Mouse (Mus musculus): Measurements from ENCODE around the gene Igf2bp3.

Gene Igf2bp3

GRCm38 (mm10) chr6:49109196-49109595 lies 105.6 kb downstream of the Igf2bp3 start:
- Histone ChIP-seq H3K27me3 (ENCODE audit: control insufficient read depth, insufficient read depth, low read length, poor library complexity, severe bottlenecking) (no peaks in the 10 kb centered on the region), H3K36me3 (ENCODE audit: control insufficient read depth, insufficient read depth, low read length, poor library complexity, severe bottlenecking) (no peaks in the 10 kb centered on the region)
- no peak for DNase-seq (ENCODE audit: low read depth, low spot score)

- H3K27me3 ChIP-seq (ENCODE audit: control insufficient read depth, insufficient read depth, low read length, poor library complexity, severe bottlenecking), result no peaks in the 10 kb centered on the region
- peak; percentile 61 for DNase-seq (ENCODE audit: low read depth, low spot score)
Observed at GRCm38 (mm10) chr6:49106746-49107500, 107.8 kb downstream of the Igf2bp3 start.

GRCm38 (mm10) chr6:49099086-49099485 lies 115.7 kb downstream of the Igf2bp3 start:
- no peak for DNase-seq (ENCODE audit: low read depth, low spot score)
- H3K36me3 ChIP-seq (ENCODE audit: control insufficient read depth, insufficient read depth, low read length, poor library complexity, severe bottlenecking), result peaks cover 3% of the 10 kb centered on the region; the same call in 1 of the 2 replicates
- no peaks in the 10 kb centered on the region for H3K27me3 ChIP-seq (ENCODE audit: control insufficient read depth, insufficient read depth, low read length, poor library complexity, severe bottlenecking)

More at GRCm38 (mm10) chr6:49106746-49107500, 107.8 kb downstream of the Igf2bp3 start:
- no peaks in the 10 kb centered on the region for H3K36me3 ChIP-seq (ENCODE audit: control insufficient read depth, insufficient read depth, low read length, poor library complexity, severe bottlenecking)

GRCm38 (mm10) chr6:49097596-49098110 lies 117.1 kb downstream of the Igf2bp3 start:
- DNase-seq (ENCODE audit: low read depth, low spot score), result no peak
- Histone ChIP-seq H3K36me3 (ENCODE audit: control insufficient read depth, insufficient read depth, low read length, poor library complexity, severe bottlenecking) (peaks cover 5% of the 10 kb centered on the region; the same call in 1 of the 2 replicates), H3K27me3 (ENCODE audit: control insufficient read depth, insufficient read depth, low read length, poor library complexity, severe bottlenecking) (no peaks in the 10 kb centered on the region)

GRCm38 (mm10) chr6:49096933-49097461 lies 117.8 kb downstream of the Igf2bp3 start:
- H3K36me3 ChIP-seq (ENCODE audit: control insufficient read depth, insufficient read depth, low read length, poor library complexity, severe bottlenecking), result peaks cover 5% of the 10 kb centered on the region; the same call in 1 of the 2 replicates
- DNase-seq (ENCODE audit: low read depth, low spot score), result no peak
- no peaks in the 10 kb centered on the region for H3K27me3 ChIP-seq (ENCODE audit: control insufficient read depth, insufficient read depth, low read length, poor library complexity, severe bottlenecking)

- DNase-seq (ENCODE audit: low read depth, low spot score), result no peak
- peaks cover 5% of the 10 kb centered on the region; the same call in 1 of the 2 replicates for H3K36me3 ChIP-seq (ENCODE audit: control insufficient read depth, insufficient read depth, low read length, poor library complexity, severe bottlenecking)
- no peaks in the 10 kb centered on the region for H3K27me3 ChIP-seq (ENCODE audit: control insufficient read depth, insufficient read depth, low read length, poor library complexity, severe bottlenecking)
Observed at GRCm38 (mm10) chr6:49096421-49096820, 118.3 kb downstream of the Igf2bp3 start.

GRCm38 (mm10) chr6:49094968-49095367 lies 119.8 kb downstream of the Igf2bp3 start:
- peaks cover 5% of the 10 kb centered on the region; the same call in 1 of the 2 replicates for H3K36me3 ChIP-seq (ENCODE audit: control insufficient read depth, insufficient read depth, low read length, poor library complexity, severe bottlenecking)
- no peak for DNase-seq (ENCODE audit: low read depth, low spot score)
- H3K27me3 ChIP-seq (ENCODE audit: control insufficient read depth, insufficient read depth, low read length, poor library complexity, severe bottlenecking), result no peaks in the 10 kb centered on the region

GRCm38 (mm10) chr6:49083008-49083407 lies 131.7 kb downstream of the Igf2bp3 start:
- no peaks in the 10 kb centered on the region for H3K27me3 ChIP-seq (ENCODE audit: control insufficient read depth, insufficient read depth, low read length, poor library complexity, severe bottlenecking)
- no peak for DNase-seq (ENCODE audit: low read depth, low spot score)
- peaks cover 18% of the 10 kb centered on the region; the same call in 1 of the 2 replicates for H3K36me3 ChIP-seq (ENCODE audit: control insufficient read depth, insufficient read depth, low read length, poor library complexity, severe bottlenecking)

GRCm38 (mm10) chr6:49079313-49079712 lies 135.4 kb downstream of the Igf2bp3 start:
- H3K27me3 ChIP-seq (ENCODE audit: control insufficient read depth, insufficient read depth, low read length, poor library complexity, severe bottlenecking), result no peaks in the 10 kb centered on the region
- DNase-seq (ENCODE audit: low read depth, low spot score), result no peak
- peaks cover 5% of the 10 kb centered on the region; the same call in 1 of the 2 replicates for H3K36me3 ChIP-seq (ENCODE audit: control insufficient read depth, insufficient read depth, low read length, poor library complexity, severe bottlenecking)

GRCm38 (mm10) chr6:49077894-49078293 lies 136.9 kb downstream of the Igf2bp3 start:
- DNase-seq (ENCODE audit: low read depth, low spot score), result no peak
- Histone ChIP-seq H3K27me3 (ENCODE audit: control insufficient read depth, insufficient read depth, low read length, poor library complexity, severe bottlenecking) (no peaks in the 10 kb centered on the region), H3K36me3 (ENCODE audit: control insufficient read depth, insufficient read depth, low read length, poor library complexity, severe bottlenecking) (peaks cover 3% of the 10 kb centered on the region; the same call in 1 of the 2 replicates)

GRCm38 (mm10) chr6:49074117-49074490 lies 140.7 kb downstream of the Igf2bp3 start:
- Histone ChIP-seq H3K36me3 (ENCODE audit: control insufficient read depth, insufficient read depth, low read length, poor library complexity, severe bottlenecking) (peaks cover 3% of the 10 kb centered on the region; the same call in 1 of the 2 replicates), H3K27me3 (ENCODE audit: control insufficient read depth, insufficient read depth, low read length, poor library complexity, severe bottlenecking) (no peaks in the 10 kb centered on the region)
- no peak for DNase-seq (ENCODE audit: low read depth, low spot score)

GRCm38 (mm10) chr6:49073304-49074116 lies 141.2 kb downstream of the Igf2bp3 start, which contains the start of gene Malsu1:
Malsu1 (plus strand) TSS chr6:49073795.
- Histone ChIP-seq H3K27me3 (ENCODE audit: control insufficient read depth, insufficient read depth, low read length, poor library complexity, severe bottlenecking) (no peaks in the 10 kb centered on the region), H3K36me3 (ENCODE audit: control insufficient read depth, insufficient read depth, low read length, poor library complexity, severe bottlenecking) (peaks cover 3% of the 10 kb centered on the region; the same call in 1 of the 2 replicates)
- DNase-seq (ENCODE audit: low read depth, low spot score), result peak; percentile 90

GRCm38 (mm10) chr6:49068361-49068760 lies 146.4 kb downstream of the Igf2bp3 start:
- DNase-seq (ENCODE audit: low read depth, low spot score), result peak; percentile 10
- H3K36me3 ChIP-seq (ENCODE audit: control insufficient read depth, insufficient read depth, low read length, poor library complexity, severe bottlenecking), result no peaks in the 10 kb centered on the region
- no peaks in the 10 kb centered on the region for H3K27me3 ChIP-seq (ENCODE audit: control insufficient read depth, insufficient read depth, low read length, poor library complexity, severe bottlenecking)
